Mouse (Mus musculus) urinary bladder, postnatal 14 days (tissue): ENCODE data around the gene Ypel2.

Experiments used
- DNase-seq: peaks from one replicate; pipeline ENCODE4 v3.0.0; 2021; ENCODE audit warnings: low spot score

Ypel2 gene

DNA sequence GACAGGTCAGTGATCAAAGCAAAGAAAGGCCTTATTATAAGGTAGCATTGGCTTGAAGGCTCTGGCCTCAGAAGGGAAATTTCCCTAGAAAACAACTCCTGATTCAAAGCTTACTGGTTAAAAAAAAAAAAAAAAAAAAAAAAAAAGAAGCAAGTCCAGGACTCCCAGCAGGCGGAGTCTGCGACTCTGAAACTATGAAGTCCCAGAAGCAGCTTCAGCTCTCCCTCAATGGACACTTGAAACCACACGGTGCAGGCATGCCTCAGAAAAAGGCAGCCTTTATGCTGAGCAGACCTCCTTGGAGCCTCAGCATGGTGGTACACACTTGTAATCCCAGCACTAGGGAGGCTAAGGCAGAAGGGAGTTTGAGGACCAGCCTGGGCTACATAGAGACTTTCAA lies 97.9 kb downstream of the Ypel2 start:
- no peak for DNase-seq

DNA sequence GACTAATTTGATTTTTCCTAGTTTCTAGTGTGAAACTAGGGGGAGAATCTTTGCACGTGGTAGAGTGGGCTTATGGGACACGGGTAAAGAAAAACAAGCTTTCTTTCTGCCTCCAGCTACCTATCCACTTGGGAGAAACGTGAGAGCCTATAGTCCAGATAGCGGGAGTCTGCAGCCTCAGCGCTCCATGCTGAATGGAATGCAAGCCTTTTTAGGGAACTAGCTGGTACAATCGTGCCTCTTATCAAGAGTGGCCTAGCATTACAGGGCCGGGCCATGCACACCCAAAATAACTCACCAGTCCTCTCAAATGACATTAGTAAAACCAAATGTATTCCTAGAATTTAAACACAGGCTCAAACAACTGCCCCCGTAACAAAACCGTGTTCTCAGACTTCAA lies 98.4 kb downstream of the Ypel2 start:
- DNase-seq, result no peak

- DNase-seq, result peak; percentile 86
Observed at GRCm38 (mm10) chr11:86894171-86894577, 99.3 kb downstream of the Ypel2 start.

DNA sequence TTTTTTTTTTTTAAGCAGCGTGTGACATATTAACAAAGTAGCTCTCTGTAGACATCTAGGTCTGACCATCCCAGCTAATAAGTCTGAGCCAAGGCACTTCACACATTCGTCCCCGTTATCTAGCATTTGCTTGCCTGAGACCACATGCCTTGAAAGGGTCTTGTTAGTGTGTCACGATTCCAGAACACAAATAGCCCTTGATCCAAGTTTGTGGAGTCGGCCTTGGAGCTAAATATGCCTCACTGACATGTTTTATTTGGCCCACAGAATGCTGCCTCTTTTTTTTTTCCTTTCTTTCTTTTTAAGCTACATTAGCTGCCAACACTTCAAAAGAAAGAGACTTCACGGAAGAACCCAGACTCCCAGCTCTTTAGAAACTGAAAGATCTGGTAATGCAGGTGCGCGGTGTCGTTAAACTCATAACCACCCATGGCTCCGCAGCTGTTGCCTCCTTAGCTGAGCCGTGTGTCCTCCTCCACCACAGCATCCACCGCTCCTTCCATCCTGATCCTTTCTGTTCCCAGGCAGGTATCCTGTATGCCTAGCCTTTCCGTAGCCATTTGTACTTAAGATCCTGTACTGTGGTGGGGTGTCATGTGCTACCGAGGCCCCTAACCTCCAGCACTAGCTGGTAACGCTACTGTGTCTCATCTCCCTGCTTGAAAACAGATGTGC lies 100.4 kb downstream of the Ypel2 start:
- DNase-seq, result no peak
